In genomic region chr3:153313167-153313566, GRCm38 (mm10) we compare ENCODE assay signal across 20 mouse cellular contexts.
DNase-seq lines count a peak whose midpoint lies in the region; ATAC-seq and TF ChIP-seq lines count a peak whose summit lies in the region.
"Had no signal": no experiment of that assay in that cellular context is flagged by ENCODE, and none has a peak within 500 bp of the region (broad histone marks: within the 10 kb centered on the region; RNA-seq: fewer than 3 reads in every experiment).

No protein-coding gene starts in this region.

- no peaks in the 10 kb centered on the region for H3K4me1 ChIP-seq in testis, adult 2 months (ENCODE audit: control insufficient read depth, insufficient read depth, low read length)
- H3K4me1 ChIP-seq: embryonic facial prominence, embryonic 12.5 days; forebrain, embryonic 13.5 days; forebrain, embryonic 15.5 days had no signal

- peak; percentile 73; the same call in 1 of the 2 replicates for TF ChIP-seq POLR2A in testis, adult 2 months (IDR thresholded peaks at IDR 0.05; ENCODE audit: control insufficient read depth, low read depth, low read length)

- H3K27ac ChIP-seq in testis, adult 2 months (ENCODE audit: control insufficient read depth, insufficient read depth, low read depth, low read length): no peak overlapping the region
- H3K27ac ChIP-seq: embryonic facial prominence, embryonic 10.5 days; embryonic facial prominence, embryonic 12.5 days; forebrain, embryonic 13.5 days; forebrain, embryonic 15.5 days had no signal

- peak; percentile 27 for DNase-seq in adrenal gland, postnatal 14 days
- DNase-seq in adrenal gland, postnatal 25 days: no peak
- no peak for DNase-seq in cerebellum, adult 11 months
- DNase-seq in cerebellum, postnatal 14 days: peak; percentile 44 to 52
- DNase-seq in cerebellum, postnatal 4 days (ENCODE audit: low spot score in 2 of 2): no peak
- DNase-seq in testis, postnatal 10 days (ENCODE audit: low spot score): no peak
- DNase-seq: adrenal gland, postnatal 10 days; cerebellum, adult 11-12 months; cerebellum, adult 9-11 months; forebrain, postnatal 0 days had no signal

- TF ChIP-seq CTCF in testis, adult 2 months (IDR thresholded peaks at IDR 0.05; ENCODE audit: control insufficient read depth, insufficient read depth, insufficient replicate concordance, low read depth, low read length): no peak

- H3K27me3 ChIP-seq in testis, adult 2 months (ENCODE audit: control insufficient read depth, insufficient read depth, low read length): no peaks in the 10 kb centered on the region
- H3K27me3 ChIP-seq: CH12.LX; embryonic facial prominence, embryonic 12.5 days; forebrain, embryonic 13.5 days; forebrain, embryonic 15.5 days had no signal

- ATAC-seq in cerebellum, adult (ENCODE audit: insufficient number of reproducible peaks, low FRiP score, low TSS enrichment): peak; percentile 41; the same call in 1 of the 2 replicates
- ATAC-seq: activated CD4-positive, CD25-positive, alpha-beta regulatory T cell, adult 4 months; CD4-positive, CD25-positive, alpha-beta regulatory T cell, adult 4 months; forebrain, embryonic 13.5 days; forebrain, embryonic 15.5 days; forebrain, postnatal 0 days; Patski had no signal

- H3K4me3 ChIP-seq in testis, adult 2 months (ENCODE audit: control insufficient read depth, low read depth, low read length): peak overlapping the region; percentile 80
- H3K4me3 ChIP-seq: embryonic facial prominence, embryonic 10.5 days; embryonic facial prominence, embryonic 12.5 days; forebrain, embryonic 13.5 days; forebrain, embryonic 15.5 days had no signal

- no peaks in the 10 kb centered on the region for H3K36me3 ChIP-seq in testis, adult 2 months (ENCODE audit: control insufficient read depth, insufficient read depth, low read length)
- H3K36me3 ChIP-seq: embryonic facial prominence, embryonic 12.5 days; forebrain, embryonic 15.5 days had no signal

Comparison
In these comparisons a context has a peak if more than half of its experiments do, and no peak if none do; other contexts are left out.
1. DNase-seq: peak in adrenal gland, postnatal 14 days (single experiment) and cerebellum, postnatal 14 days (2 of 2); none in adrenal gland, postnatal 25 days (single experiment), cerebellum, adult 11 months (single experiment), cerebellum, postnatal 4 days (0 of 2) and testis, postnatal 10 days (single experiment).